Mouse (Mus musculus): Measurements from ENCODE around the gene Stat2.

- TF ChIP-seq POLR2A (IDR thresholded peaks at IDR 0.05; ENCODE audit: insufficient read length, low read depth) (no peak), MYOD1 (IDR thresholded peaks at IDR 0.05; ENCODE audit: control insufficient read depth in 1 of 3, insufficient read length in 2 of 3, low read depth in 2 of 3) (no peak)
Measured at GRCm38 (mm10) chr10:128336597-128336996, 66.2 kb downstream of the Stat2 start.

Measured in myocyte (in vitro differentiated cells).